Mouse (Mus musculus) A20 (cell line): ENCODE measurements around the gene Bcorl1.
"Not testable (repeated sequence)": the region's sequence is repeated elsewhere in the genome, so short reads cannot be mapped to it uniquely, and the experiment has no call there.

Experiments
- DNase-seq: peaks from one replicate; pipeline ENCODE4 v3.0.0-alpha.2; 2011; ENCODE audit warnings: low read depth, low spot score

The Bcorl1 gene

GRCm38 (mm10) chrX:48389380-48389779 lies 48.2 kb downstream of the Bcorl1 start:
- DNase-seq: no peak

- DNase-seq: no peak
Observed at GRCm38 (mm10) chrX:48399994-48400393, 58.8 kb downstream of the Bcorl1 start.

GRCm38 (mm10) chrX:48405141-48405540 lies 64.0 kb downstream of the Bcorl1 start:
- no peak for DNase-seq

GRCm38 (mm10) chrX:48409611-48410387 lies 68.6 kb downstream of the Bcorl1 start:
- peak; percentile 88 for DNase-seq

- no peak for DNase-seq
Observed at GRCm38 (mm10) chrX:48410388-48410776, 69.2 kb downstream of the Bcorl1 start.

- DNase-seq: no peak
Observed at GRCm38 (mm10) chrX:48412629-48413028, 71.5 kb downstream of the Bcorl1 start.

GRCm38 (mm10) chrX:48414291-48414690 lies 73.1 kb downstream of the Bcorl1 start:
- DNase-seq: no peak

- DNase-seq: no peak
Observed at GRCm38 (mm10) chrX:48418417-48418816, 77.3 kb downstream of the Bcorl1 start.

GRCm38 (mm10) chrX:48422986-48423385 lies 81.8 kb downstream of the Bcorl1 start:
- peak; percentile 67 for DNase-seq

GRCm38 (mm10) chrX:48423671-48424070 lies 82.5 kb downstream of the Bcorl1 start:
- DNase-seq: no peak

- DNase-seq: peak; percentile 48
Observed at GRCm38 (mm10) chrX:48424583-48424982, 83.4 kb downstream of the Bcorl1 start.

GRCm38 (mm10) chrX:48425280-48425679 lies 84.1 kb downstream of the Bcorl1 start:
- DNase-seq: peak; percentile 49

- no peak for DNase-seq
Observed at GRCm38 (mm10) chrX:48428241-48428640, 87.1 kb downstream of the Bcorl1 start.

GRCm38 (mm10) chrX:48428642-48429041 lies 87.5 kb downstream of the Bcorl1 start:
- DNase-seq: no peak

- DNase-seq: no peak
Observed at GRCm38 (mm10) chrX:48429100-48429499, 87.9 kb downstream of the Bcorl1 start.

GRCm38 (mm10) chrX:48429538-48429937 lies 88.4 kb downstream of the Bcorl1 start:
- DNase-seq: peak; percentile 60

GRCm38 (mm10) chrX:48432599-48433526 lies 91.7 kb downstream of the Bcorl1 start:
- no peak for DNase-seq

- peak; percentile 90 for DNase-seq
Observed at GRCm38 (mm10) chrX:48433527-48433899, 92.4 kb downstream of the Bcorl1 start.

- DNase-seq: no peak
Observed at GRCm38 (mm10) chrX:48434251-48434650, 93.1 kb downstream of the Bcorl1 start.

GRCm38 (mm10) chrX:48435477-48435900 lies 94.3 kb downstream of the Bcorl1 start:
- DNase-seq: peak; percentile 81

- DNase-seq: not testable (repeated sequence)
Observed at GRCm38 (mm10) chrX:48436082-48436481, 94.9 kb downstream of the Bcorl1 start.

- peak; percentile 47 for DNase-seq
Observed at GRCm38 (mm10) chrX:48439036-48439435, 97.9 kb downstream of the Bcorl1 start.
